Mouse (Mus musculus): ENCODE measurements around the gene Atp5f1.

- TF ChIP-seq POLR2A (IDR thresholded peaks at IDR 0.05; ENCODE audit: borderline replicate concordance, low read depth, low read length) (no peak), CTCF (IDR thresholded peaks at IDR 0.05; ENCODE audit: low read depth, low read length) (no peak)
Observed at GRCm38 (mm10) chr3:105917656-105918354, 42.1 kb downstream of the Atp5f1 start.
